Mouse (Mus musculus): ENCODE results near the gene Gm21964. TPM values are rescaled to one million over a fixed set of nuclear protein-coding genes. Genes with fewer than 3 reads are reported as not detected.

Gm21964 gene
- total and polyA plus RNA-seq, 2 experiments from 2014 or later: not detected

DNA sequence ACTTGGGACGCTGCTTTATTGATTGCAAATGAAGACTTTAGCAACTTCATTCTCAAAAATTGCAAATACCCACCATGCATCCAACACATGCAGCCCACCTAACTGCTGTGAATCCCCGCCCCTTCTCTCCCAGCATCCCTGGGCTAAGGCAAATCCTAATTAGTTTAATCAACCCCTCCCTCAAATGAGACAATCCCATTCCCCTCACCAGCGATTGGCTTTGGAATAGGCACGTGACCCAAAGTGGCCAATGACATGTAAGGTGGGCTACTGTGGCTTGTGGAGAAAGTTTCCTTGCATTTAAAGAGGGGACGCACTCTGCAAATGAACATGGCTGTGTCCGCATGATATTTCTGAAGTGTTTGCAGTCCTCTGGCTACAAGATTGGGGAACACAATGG is 51.9 kb downstream of the Gm21964 start:
- Histone ChIP-seq H3K4me1 (ENCODE audit: control insufficient read depth, insufficient read depth) (no peaks in the 10 kb centered on the region), H3K9ac (replicated peaks; ENCODE audit: low read depth, low read length) (no peak overlapping the region), H3K36me3 (replicated peaks; ENCODE audit: control insufficient read depth, insufficient read depth, low read length) (no peaks in the 10 kb centered on the region), H3K27me3 (ENCODE audit: control insufficient read depth, insufficient read depth, low read length) (no peaks in the 10 kb centered on the region), H3K27ac (ENCODE audit: low read depth) (no peak overlapping the region), H3K9me3 (replicated peaks; ENCODE audit: control insufficient read depth, low read length) (no peaks in the 10 kb centered on the region), H3K4me3 (ENCODE audit: low read depth, low read length) (no peak overlapping the region), H3K4me2 (ENCODE audit: low read depth, low read length) (no peak overlapping the region)
- WGBS: 62% methylated on average over 6 of the region's 6 CpGs
- ATAC-seq (ENCODE audit: insufficient read depth, low read depth): no peak
- TF ChIP-seq EP300 (IDR thresholded peaks at IDR 0.05; ENCODE audit: low read depth) (no peak), CTCF (IDR thresholded peaks at IDR 0.05; ENCODE audit: low read depth) (no peak)
- DNase-seq (ENCODE audit: low spot score): no peak

Other genes starting within 250 kb of the Gm21964 start
- 2.2 and 2.3 TPM in 2 replicates for gene Phlpp2, start 232.7 kb upstream of the Gm21964 start, total RNA-seq (2014; rRNA removed; ENCODE audit: low replicate concordance)
- 0.67 and 0.80 TPM in 2 replicates for gene Phlpp2, start 232.7 kb upstream of the Gm21964 start, polyA plus RNA-seq (2015; fragmentation: Nextera tagmentation; extraction: Ambion mirVana)
- gene Marveld3, start 139.0 kb upstream of the Gm21964 start, total RNA-seq (2014; rRNA removed; ENCODE audit: low replicate concordance): 0.19 and 1.9 TPM in 2 replicates
- 0.36 TPM in 2 replicates for gene Marveld3, start 139.0 kb upstream of the Gm21964 start, polyA plus RNA-seq (2015; fragmentation: Nextera tagmentation; extraction: Ambion mirVana)
- gene Tat, start 110.8 kb upstream of the Gm21964 start, total RNA-seq (2014; rRNA removed; ENCODE audit: low replicate concordance): 1.2 and 2.9 TPM in 2 replicates
- 0.26 and 0.34 TPM in 2 replicates for gene Tat, start 110.8 kb upstream of the Gm21964 start, polyA plus RNA-seq (2015; fragmentation: Nextera tagmentation; extraction: Ambion mirVana)
- gene Chst4, start 61.5 kb upstream of the Gm21964 start, total RNA-seq (2014; rRNA removed; ENCODE audit: low replicate concordance): 1.9 and 5.5 TPM in 2 replicates
- gene Chst4, start 61.5 kb upstream of the Gm21964 start, polyA plus RNA-seq (2015; fragmentation: Nextera tagmentation; extraction: Ambion mirVana): 2.0 and 2.3 TPM in 2 replicates
- 4.0 and 4.2 TPM in 2 replicates for gene Zfp612, start 21.5 kb upstream of the Gm21964 start, total RNA-seq (2014; rRNA removed; ENCODE audit: low replicate concordance)
- gene Zfp612, start 21.5 kb upstream of the Gm21964 start, polyA plus RNA-seq (2015; fragmentation: Nextera tagmentation; extraction: Ambion mirVana): 5.3 and 5.9 TPM in 2 replicates
- not detected in 2 replicates for gene Gm17720, start 1.5 kb downstream of the Gm21964 start, total RNA-seq (2014; rRNA removed; ENCODE audit: low replicate concordance)
- gene Gm17720, start 1.5 kb downstream of the Gm21964 start, polyA plus RNA-seq (2015; fragmentation: Nextera tagmentation; extraction: Ambion mirVana): not detected in 2 replicates
- not detected in 2 replicates for gene Calb2, start 67.0 kb downstream of the Gm21964 start, total RNA-seq (2014; rRNA removed; ENCODE audit: low replicate concordance)
- gene Calb2, start 67.0 kb downstream of the Gm21964 start, polyA plus RNA-seq (2015; fragmentation: Nextera tagmentation; extraction: Ambion mirVana): 0.11 and 0.18 TPM in 2 replicates
- 6.9 and 12.1 TPM in 2 replicates for gene Cmtr2, start 114.5 kb downstream of the Gm21964 start, total RNA-seq (2014; rRNA removed; ENCODE audit: low replicate concordance)
- 3.0 and 3.1 TPM in 2 replicates for gene Cmtr2, start 114.5 kb downstream of the Gm21964 start, polyA plus RNA-seq (2015; fragmentation: Nextera tagmentation; extraction: Ambion mirVana)
- 0.04 TPM in 2 replicates for gene Hydin, start 165.8 kb downstream of the Gm21964 start, total RNA-seq (2014; rRNA removed; ENCODE audit: low replicate concordance)
- gene Hydin, start 165.8 kb downstream of the Gm21964 start, polyA plus RNA-seq (2015; fragmentation: Nextera tagmentation; extraction: Ambion mirVana): 0.03 and 0.04 TPM in 2 replicates